Mouse (Mus musculus) left cerebral cortex, adult 9 months (tissue): Measurements from ENCODE around the gene Gbx2.

ENCODE experiments used
- DNase-seq, 2 experiments: peaks; one replicate each; pipeline ENCODE4 v3.0.0; 2022; ENCODE audit warnings: low spot score in 2 of 2

The Gbx2 gene

DNA sequence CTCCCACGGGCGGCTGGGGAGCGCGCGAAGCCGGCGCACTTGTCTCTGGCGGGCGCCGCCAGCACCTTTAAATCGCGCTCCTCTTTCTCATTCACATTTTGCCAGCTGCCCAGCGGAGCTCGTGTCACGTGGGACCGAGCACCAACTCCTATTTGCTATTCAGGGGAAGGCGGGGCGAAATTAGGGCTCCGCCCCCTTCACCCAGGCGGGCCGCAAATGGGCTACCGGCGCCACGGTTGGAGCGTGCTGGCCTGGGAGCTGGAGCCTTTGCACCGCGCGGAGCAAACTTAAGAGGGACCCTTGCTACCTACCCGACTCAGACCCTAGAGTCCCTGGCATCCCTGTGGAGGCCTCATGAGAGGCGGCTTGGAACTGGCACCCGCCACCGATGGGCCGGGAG is at the start of gene Gbx2:
Gbx2 (minus strand) TSS at position 60 of the 400 bp plus-strand sequence.
- DNase-seq = no peak

DNA sequence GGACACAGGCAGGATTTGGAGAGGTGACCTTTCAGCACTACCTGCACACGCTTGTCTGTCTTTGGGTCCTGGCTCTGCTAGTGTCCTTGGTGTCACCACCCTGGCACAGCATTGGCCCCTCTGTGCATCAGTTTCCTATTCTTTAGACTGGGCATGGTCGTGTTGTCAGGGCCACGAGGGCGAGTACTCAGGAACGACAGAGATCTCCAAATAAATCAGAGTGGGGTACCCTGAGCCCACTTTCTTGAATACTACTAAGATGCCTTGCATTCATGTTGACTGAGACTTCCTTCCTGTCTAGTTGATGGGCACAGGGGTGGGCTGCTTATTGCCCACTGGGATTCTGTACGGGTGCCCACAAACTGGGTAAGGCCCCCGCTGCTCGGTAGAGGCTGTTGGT is 46.3 kb upstream of the Gbx2 start:
- no peak for DNase-seq

DNA sequence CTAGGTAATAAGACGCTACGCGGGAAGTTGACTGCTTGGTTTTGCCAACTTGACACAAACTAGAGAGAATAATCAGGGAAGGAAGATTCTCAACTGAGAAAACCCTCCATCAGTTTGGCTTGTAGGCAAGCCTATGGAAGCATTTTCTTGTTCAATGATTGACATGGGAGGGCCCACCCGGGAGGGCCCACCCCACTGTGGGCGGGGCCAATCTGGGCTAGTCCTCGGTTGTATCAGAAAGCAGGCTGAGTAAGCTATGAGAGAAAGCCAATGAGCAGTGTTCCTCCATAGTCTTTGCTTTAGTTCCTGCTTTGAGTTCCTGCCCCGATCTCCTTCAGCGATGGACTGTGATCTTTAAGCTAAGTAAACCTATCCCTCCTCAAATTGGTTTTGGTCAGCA is 45.4 kb upstream of the Gbx2 start:
- no peak for DNase-seq

DNA sequence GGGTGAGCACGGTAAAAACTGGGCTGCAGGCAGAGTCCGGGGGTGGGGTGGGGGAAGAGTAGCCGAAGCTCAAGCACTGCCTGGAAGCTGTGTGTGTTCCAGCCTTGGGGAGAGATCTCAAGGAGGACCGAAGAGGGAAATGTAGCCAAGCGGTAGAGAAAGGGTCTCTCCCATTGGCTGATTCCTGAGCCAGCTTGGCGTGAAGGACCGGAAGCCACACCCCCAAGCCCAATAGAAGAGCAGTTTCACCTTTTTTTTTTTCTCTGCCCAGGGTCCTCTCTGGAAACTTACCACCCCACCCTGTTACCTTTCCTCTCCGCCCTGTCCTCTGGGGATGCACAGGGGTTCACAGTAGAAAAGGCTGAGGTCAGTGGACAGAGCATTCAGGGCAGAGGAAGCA is 43.6 kb upstream of the Gbx2 start:
- DNase-seq = no peak

DNA sequence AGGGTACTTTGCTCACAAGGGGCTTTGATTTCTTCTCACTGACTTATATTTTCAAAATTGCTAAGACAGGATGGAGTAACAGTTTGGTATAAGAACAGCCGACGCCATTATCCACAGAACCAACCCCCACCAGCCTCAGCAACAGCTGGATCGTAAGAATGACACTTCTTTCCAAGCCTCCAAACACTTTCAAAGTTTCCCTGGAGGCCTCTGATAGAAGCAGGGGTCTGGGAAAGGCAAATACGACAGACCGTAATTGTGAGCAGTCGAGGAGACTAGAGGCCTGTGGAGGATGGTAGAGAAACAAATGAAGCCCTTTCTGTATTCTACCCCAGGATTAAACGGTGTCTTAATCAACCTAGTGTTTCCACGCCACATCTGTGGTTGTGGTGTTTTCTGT is 40.9 kb upstream of the Gbx2 start:
- DNase-seq = no peak

DNA sequence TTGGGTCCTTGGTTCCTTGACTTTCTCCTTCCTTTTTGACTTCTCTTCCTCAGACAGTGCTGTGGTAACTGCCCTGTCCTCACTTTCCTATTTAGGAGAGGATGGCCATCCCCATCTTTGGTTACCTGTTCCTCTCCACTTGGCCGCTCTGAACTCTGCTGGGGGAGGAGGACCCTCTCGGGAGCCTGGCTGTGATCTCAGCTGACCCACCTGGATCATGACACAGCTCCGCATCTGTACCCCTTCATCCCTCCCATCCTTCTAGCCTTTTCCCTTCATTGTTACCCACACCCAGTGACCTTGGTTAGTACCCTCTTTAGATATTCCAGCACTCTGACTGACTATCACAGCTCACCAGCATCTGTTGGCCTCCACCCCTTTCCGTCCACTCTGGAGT is 38.7 kb upstream of the Gbx2 start:
- DNase-seq = no peak

DNA sequence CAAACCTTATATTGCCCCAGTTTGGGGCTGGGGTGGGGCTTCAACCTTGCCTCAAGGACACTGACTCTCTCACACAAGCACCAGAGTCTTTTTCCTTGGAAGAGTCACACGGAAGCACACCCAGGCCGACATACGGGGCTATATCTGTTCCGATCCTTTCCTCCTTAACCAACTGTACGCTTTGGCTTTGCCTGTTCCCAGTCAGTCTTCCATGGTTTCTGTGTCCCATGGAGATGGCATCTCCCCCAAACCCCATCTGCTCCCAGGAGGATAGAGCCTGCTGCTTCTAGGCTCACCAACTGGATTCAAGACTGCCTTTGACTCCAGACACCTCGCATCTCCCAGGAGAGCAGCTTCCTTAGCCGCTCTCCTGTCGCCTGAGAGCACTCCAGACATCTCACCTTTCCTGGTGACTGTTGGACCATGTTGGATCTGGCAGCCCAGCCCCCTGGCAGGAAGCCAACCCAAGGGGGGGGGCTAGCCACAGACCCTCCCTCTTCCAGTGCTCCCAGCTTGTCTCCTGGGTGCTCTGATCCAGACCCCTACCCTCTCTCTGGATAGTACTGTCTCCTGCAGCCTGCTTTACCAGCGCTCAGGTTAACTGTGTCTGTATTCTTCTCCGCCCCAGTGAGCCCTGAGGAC is 38.2 kb upstream of the Gbx2 start:
- no peak for DNase-seq

DNA sequence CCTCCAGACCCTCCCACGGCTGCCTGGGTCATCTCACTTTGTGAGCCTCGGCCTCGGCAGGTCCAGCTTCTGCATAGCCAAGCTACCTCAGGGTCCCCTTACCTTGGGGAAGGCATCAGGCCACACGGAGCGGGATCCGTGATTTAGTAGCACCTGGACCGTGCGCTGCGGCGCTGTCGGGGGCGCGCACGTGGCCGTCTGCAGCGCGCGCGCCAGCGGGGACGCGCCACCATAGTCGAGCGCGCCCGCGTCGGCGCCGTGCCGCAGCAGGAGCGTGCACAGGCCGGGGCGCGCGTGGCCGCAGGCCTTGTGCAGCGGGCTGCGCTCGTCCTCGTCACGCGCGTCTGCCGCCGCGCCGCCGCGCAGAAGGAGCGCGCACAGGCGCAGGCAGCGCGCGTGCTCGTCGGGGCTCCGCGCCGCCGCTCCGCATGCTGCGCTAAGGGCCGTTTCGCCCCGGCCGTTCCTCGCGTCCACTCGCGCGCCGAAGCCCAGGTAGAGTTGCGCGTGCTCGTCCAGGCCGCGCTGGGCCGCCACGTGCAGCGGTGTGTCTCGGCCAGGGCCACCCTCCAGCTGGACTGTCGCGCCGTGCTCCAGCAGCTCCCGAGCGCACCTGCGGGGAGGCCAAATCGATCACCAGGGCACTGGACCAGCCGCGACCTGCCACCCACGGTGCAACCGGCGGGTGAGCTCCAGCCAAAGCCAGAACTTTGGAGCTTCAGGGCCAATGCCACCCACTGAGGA is 37.3 kb upstream of the Gbx2 start:
- peak in 1 of 2 experiments; percentile 29 for DNase-seq

DNA sequence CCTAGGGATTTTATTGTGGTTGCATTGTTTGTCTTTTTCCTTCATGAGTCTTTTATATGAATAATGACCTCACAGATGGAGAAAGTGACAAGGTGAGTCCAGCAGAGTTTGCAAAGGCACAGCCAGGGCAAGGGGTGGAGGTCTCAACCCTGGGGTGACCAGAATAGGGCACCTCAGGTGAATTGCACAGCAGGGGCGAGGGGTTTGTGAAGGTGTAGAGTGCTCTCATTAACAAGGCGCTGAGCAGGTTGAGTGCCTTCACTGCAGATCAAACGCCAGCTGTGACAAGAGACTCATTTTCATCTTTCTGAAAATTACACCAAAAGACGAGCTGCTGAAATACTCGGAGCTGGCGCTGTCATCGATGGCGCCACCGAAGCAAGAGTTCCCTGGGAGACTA is 36.6 kb upstream of the Gbx2 start:
- no peak for DNase-seq

DNA sequence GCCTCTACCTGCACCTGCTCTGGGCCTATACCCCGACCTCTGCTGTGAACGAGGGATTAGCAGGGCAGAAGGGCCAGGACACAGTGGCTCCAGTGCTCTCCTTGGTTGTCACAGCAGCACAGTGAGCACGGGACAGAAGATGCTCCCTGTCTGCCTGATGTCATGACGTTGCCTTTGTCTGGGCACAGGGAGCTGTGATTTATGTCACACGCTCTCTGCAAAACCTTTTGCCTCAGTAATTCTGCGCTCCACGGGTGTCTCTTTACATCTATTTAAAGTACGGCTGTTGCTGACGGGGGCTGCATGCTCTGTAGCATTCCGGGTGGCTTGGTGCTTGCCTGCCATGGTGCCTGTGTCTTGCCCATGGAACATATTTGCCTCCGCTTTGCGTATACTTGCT is 33.4 kb upstream of the Gbx2 start:
- no peak for DNase-seq

DNA sequence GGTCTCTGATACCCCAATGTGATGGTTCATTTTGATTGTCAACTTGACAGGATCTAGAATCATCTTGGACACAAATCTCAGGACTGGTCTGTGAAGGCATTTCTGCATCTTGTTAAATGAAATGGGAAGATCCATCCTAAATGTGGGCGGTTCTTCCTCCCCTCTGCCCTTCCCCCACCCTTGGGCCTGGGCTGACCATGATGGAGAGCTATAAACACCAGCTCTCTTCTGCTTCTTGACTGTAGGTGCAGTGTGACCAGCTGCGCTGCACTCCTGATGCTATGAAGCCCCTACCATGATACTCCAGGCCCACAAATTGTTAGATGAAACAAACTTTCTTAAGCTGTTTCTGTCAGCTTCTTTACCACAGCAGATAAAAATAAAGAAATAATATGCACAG is 32.3 kb upstream of the Gbx2 start:
- no peak for DNase-seq

DNA sequence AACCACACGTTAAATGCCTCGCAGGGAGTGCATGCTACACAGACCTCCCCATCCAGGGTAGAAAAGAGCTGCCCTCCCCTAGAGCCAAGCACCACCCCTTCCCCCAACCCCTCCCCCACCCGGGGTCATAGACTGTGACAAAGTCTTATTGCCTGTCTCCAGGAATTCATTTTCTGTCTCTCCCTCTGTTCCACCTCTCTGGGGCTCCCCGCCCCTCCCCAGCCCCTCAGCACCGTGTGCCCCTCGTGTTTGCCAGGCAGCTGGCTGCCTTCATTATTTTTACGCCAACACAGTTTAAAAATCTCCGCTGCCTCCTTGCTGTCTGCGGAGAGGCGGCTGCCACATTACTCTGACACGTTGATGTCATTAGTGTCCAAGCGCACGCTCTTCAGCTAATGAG is 31.1 kb upstream of the Gbx2 start:
- DNase-seq = no peak

DNA sequence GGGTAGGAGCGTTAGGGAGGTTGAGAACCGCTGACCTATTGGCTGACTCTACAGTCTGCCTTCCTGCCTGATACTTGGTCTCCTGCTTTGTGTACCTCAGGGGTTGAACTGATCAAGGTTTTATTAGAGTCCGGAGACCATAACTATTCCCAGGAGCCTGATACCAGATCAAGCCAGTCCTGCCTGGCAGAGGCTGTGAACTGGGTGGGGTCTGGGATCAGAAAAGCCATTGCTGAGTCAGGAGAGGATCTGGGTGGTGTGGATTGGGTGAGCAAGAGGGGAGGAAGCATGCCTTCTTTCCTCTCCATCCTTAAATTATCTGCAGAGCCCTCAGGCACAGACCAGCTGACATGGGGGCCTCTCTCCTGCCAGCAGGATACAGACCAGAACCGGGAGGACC is 28.4 kb upstream of the Gbx2 start:
- no peak for DNase-seq

DNA sequence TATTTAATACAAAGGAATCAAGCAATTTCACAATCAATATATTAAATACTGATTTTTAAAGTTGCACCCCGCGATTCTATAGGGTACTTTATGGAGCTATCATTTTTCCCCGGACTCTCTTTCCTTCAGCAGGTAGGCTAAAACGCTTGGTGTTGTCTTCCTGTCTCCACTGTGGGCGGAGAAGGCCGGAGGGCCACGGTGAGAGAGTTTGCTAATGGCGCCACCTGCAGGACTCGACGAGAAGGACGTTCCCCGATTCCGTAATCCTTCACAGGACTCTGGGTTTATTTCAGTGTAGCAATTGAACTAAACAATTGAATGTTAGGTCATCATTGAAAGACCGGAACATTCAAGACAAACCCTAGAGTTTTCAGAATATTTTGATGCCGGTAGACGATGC is 12.2 kb upstream of the Gbx2 start:
- peak in 1 of 2 experiments; percentile 71 for DNase-seq

DNA sequence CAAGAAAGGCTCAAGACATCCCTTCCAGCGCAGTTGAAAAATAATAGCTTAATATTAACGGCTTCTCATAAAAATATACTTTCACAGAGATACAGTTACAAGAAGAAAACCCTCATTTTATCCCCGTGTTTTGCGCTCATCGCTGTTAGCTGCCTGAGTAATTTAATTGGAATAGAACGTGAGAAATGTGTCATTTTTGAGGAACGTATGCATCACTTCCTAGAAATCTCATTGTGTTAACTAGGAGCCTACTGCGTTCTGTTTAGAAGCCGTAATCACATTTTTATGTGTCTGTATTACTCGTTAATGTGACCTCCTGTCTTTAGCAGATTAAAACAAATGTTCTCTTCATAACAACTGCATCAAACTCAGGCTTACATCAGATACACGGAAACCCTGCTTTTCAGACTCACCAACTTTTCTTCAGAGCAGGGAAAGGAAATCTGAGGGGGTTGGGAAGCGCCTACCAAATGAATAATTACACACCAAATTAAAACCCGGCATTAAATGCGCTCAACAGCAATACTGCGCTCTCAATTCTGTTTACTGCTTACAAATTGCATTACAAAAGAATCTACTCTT is 11.5 kb upstream of the Gbx2 start:
- no peak for DNase-seq

DNA sequence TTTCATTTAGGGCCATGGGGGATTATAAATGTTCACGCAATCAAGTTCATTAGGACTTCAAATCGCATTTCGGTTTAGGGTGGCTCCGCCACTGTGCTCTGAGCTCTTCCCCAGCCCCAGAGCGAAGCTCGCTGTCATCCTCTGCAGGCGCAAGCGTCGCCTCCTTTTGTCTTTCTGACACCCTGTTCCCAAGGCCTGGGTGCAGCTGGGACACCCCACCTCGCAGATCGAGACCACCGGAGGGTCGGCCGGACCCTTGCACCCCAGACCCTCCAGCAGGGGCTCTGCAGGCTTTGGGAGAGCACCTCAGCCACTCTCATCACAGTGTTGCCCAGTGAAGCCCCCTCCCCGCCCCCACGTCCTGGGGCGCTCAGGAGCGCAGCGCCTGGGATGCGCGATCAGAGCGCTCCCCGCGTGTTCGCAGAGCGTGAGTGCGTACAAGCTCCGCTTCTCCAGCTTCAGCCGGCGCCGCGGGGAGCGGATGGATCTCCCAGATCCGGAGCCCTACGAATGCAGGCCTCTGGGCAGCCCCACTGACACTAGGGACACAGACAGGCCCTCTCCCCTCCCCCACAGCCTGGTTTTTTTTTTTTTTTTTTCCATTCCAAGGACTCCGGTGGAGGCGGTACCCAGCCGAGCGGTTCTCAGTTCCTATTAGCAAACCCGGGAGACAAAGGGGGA is 10.9 kb upstream of the Gbx2 start:
- DNase-seq = no peak

DNA sequence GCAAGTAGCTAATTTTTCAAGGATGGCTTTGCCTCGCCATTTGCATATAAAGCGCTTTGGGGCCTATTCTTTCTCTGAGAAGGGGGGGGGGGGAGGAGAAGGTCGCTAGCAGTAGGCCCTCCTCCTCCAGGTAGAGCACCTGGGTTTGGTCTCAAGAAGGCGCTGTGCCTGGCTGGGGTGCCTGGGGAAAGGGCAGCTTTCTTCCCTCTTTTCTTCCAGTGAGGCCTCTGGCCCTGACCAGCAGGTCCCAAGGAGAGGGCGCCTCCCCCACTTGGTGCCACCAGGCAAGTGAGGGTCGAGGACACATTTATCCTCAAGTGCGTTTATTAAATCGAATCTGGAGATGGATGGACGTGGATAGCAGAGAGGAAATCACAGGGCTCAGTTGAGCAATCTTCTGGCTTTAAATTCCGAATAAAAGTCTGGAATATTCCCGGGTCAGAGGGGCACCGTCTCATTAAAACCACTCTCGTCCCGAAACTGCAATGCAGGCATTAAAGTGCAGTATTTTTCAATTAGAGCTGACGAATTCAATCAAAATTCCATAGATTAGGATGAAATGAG is 10.1 kb upstream of the Gbx2 start:
- no peak for DNase-seq

DNA sequence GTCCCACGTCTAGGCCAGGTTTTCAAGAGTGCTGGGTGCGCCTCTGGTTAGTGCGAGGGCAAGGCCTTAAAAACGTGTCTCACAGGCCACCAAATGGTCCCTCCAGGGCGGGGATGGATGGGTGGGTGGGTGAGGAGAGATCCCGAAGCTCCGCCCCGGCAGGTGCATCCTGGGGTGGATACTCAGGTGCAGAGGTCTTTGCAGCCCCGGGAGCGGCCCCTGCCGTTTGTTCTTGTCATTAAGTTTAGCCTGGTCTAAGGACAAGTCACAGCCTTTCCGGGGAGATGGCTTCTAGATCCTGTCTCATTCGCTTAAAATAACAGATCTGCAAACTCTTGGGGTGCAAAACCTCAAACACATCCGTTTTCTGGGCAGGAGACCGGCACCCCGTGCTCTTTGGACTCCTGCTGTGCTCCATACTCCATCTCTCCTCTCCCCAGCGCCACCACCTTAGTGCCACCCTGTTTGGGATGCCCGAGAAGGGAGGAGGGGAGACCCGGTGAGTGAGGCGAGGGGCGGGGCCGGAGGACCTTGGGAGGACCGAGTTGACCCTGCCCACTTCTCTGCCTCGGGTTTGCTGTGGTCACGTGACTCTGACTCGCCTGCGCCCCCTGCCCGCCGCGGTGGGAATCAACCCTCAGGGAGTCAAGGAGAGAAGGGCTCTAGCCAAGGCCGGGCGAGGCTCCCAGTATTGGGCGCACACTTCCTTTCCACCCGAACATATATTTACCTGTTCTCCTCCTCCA is 9.2 kb upstream of the Gbx2 start:
- no peak for DNase-seq

DNA sequence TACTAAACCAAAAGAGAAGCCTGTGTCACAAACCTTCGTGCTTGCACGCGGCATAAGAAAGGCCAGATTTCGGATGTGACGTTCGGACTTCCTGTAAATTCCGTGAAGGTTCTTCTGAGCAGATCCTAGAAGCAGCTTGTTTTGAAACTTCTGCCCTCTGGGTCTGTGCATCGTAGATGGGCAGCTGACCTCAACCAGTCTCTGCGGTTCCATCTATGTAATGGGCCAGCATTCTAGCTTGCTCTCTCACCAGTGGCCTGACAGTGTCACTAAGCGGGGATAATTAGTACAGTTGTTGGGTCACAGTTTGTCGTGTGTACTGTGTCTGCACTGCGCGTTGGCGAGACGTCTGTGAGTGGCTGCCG is 8.6 kb upstream of the Gbx2 start:
- no peak for DNase-seq

DNA sequence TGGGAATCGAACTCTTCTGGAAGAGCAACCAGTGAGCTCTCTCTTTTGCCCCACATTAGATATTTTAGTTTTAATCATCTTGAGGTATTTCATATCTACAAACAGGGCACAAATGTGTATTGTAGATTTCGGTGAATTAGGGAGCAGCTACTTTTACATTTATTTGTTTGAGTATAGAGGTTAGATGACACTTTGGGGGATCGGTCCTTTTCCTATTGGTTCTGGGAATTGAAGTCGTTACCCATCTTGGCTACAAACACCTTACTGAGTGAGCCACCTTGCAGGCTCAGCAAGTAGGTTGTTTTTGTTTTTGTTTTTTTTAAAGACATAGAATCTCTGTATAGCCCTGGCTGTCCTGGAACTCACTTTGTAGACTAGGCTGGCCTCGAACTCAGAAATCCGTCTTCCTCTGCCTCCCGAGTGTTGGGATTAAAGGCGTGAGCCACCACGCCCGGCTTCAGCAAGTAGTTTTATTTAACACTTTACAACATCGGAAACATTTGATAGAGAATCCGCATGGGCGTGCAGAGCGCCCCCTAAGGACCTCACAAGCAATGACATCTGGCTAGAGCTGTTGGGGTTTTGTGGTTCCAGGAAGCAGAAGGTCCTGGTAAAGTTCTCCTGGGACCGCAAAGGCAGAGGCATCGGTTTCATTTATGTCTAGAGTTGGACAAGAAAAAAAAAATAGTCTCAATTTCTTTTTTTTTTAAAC is 8.1 kb upstream of the Gbx2 start:
- no peak for DNase-seq
